ENCODE assay signal across 13 mouse cellular contexts in genomic region chr7:101754416-101754815, GRCm38 (mm10).
"Had no signal": no experiment of that assay in that cellular context is flagged by ENCODE, and none has a peak within 500 bp of the region (broad histone marks: within the 10 kb centered on the region; RNA-seq: fewer than 3 reads in every experiment).

No protein-coding gene starts in this region.

- H3K4me3 ChIP-seq: kidney, embryonic 15.5 days; left cerebral cortex, adult 2 months; limb, embryonic 10.5 days; liver, embryonic 15.5 days; midbrain, embryonic 10.5 days; myocyte; neural tube, embryonic 15.5 days had no signal

- H3K27ac ChIP-seq: kidney, embryonic 15.5 days; left cerebral cortex, adult 2 months; limb, embryonic 10.5 days; liver, embryonic 15.5 days; midbrain, embryonic 10.5 days; neural tube, embryonic 15.5 days had no signal

- H3K27me3 ChIP-seq: kidney, embryonic 15.5 days; liver, embryonic 15.5 days; neural tube, embryonic 15.5 days had no signal

- H3K36me3 ChIP-seq: liver, embryonic 15.5 days had no signal

- DNase-seq: kidney, postnatal 14 days; lung, adult 2 months; lung, postnatal 4 days; midbrain, embryonic 14.5 days; right cerebral cortex, postnatal 4 days; thymus, postnatal 4 days had no signal

- H3K4me1 ChIP-seq: kidney, embryonic 15.5 days; limb, embryonic 10.5 days; liver, embryonic 15.5 days; midbrain, embryonic 10.5 days had no signal
